Mouse (Mus musculus) urinary bladder, adult 18-20 months (tissue): ENCODE results near the gene Rab3il1.

Source experiments
- DNase-seq, 2 experiments: peaks; one replicate each; pipeline ENCODE4 v3.0.0; 2022; ENCODE audit warnings: low spot score in 2 of 2, mixed read lengths in 2 of 2

Rab3il1 gene

GRCm38 (mm10) chr19:10013348-10013747, 11.9 kb downstream of the Rab3il1 start:
- no peak for DNase-seq

GRCm38 (mm10) chr19:10013913-10014312, 12.4 kb downstream of the Rab3il1 start:
- DNase-seq, result no peak

GRCm38 (mm10) chr19:10014824-10015223, 13.4 kb downstream of the Rab3il1 start:
- DNase-seq, result no peak

GRCm38 (mm10) chr19:10015442-10015841, 14.0 kb downstream of the Rab3il1 start:
- DNase-seq, result no peak

GRCm38 (mm10) chr19:10016151-10016550, 14.7 kb downstream of the Rab3il1 start:
- no peak for DNase-seq

GRCm38 (mm10) chr19:10017637-10018526, 16.4 kb downstream of the Rab3il1 start:
- DNase-seq, result peak; percentile 83 to 90

- no peak for DNase-seq
Measured at GRCm38 (mm10) chr19:10018527-10018818, 17.0 kb downstream of the Rab3il1 start.

GRCm38 (mm10) chr19:10019214-10019760, 17.8 kb downstream of the Rab3il1 start:
- DNase-seq, result no peak

GRCm38 (mm10) chr19:10021981-10022380, 20.5 kb downstream of the Rab3il1 start:
- DNase-seq, result no peak

GRCm38 (mm10) chr19:10022414-10023303, 21.2 kb downstream of the Rab3il1 start:
- no peak for DNase-seq

- no peak for DNase-seq
Measured at GRCm38 (mm10) chr19:10023304-10023758, 21.9 kb downstream of the Rab3il1 start.

- no peak for DNase-seq
Measured at GRCm38 (mm10) chr19:10025169-10025875, 23.9 kb downstream of the Rab3il1 start.

GRCm38 (mm10) chr19:10029746-10030145, 28.3 kb downstream of the Rab3il1 start:
- DNase-seq, result no peak

GRCm38 (mm10) chr19:10033211-10033973, 31.9 kb downstream of the Rab3il1 start:
- no peak for DNase-seq

GRCm38 (mm10) chr19:10034356-10034755, 32.9 kb downstream of the Rab3il1 start:
- DNase-seq, result no peak

- DNase-seq, result peak; percentile 53 to 69
Measured at GRCm38 (mm10) chr19:10034785-10035447, 33.4 kb downstream of the Rab3il1 start.

- no peak for DNase-seq
Measured at GRCm38 (mm10) chr19:10037534-10037933, 36.1 kb downstream of the Rab3il1 start.

- DNase-seq, result no peak
Measured at GRCm38 (mm10) chr19:10038364-10038763, 36.9 kb downstream of the Rab3il1 start.

- DNase-seq, result no peak
Measured at GRCm38 (mm10) chr19:10038910-10039309, 37.4 kb downstream of the Rab3il1 start.

- DNase-seq, result no peak
Measured at GRCm38 (mm10) chr19:10039615-10040014, 38.1 kb downstream of the Rab3il1 start.
